Mouse (Mus musculus): ENCODE measurements around the gene Olfr1386. TPM values are rescaled to one million over a fixed set of nuclear protein-coding genes. Genes with fewer than 3 reads are reported as not detected.

Gene Olfr1386
- polyA plus RNA-seq, 1 experiment from 2014 or later, result 0.18 TPM

DNA sequence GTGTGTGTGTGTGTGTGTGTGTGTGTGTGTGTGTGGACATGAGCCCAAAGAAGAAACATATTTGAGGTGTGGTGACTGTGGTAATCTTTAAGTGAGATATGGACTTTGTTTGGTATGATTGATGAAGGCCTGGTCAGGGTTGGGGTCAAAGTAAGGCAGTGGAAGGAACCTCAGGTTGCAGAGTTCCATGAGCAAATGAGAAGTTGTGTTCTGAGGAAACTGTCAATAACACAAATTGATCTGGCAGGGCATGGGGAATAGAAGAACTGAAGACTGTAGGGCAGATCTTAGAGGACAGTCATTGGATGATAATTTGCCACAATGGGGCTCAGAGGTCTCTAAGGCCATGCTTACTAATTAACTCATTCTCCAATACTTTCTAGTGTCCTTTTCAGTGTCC, 54.5 kb downstream of the Olfr1386 start, which contains the start of gene Olfr1383:
Gene Olfr1383, plus strand, starts transcription at position 301 of the 400 bp plus-strand sequence.
- no peak within 1 kb of the TSS for H3K4me2 ChIP-seq (ENCODE audit: low read depth, low read length)
- H3K27ac ChIP-seq (replicated peaks; ENCODE audit: low read depth, low read length), result no peak within 1 kb of the TSS
- DNase-seq (ENCODE audit: low spot score) (no peak), ATAC-seq (ENCODE audit: low read depth) (no peak)
- H3K4me1 ChIP-seq (ENCODE audit: control insufficient read depth, insufficient read depth, low read length), result no peaks in the 10 kb centered on the region
- no peaks in the 10 kb centered on the region for H3K36me3 ChIP-seq (ENCODE audit: control insufficient read depth, insufficient read depth, low read length)
- no peak within 1 kb of the TSS for H3K9ac ChIP-seq (ENCODE audit: low read depth, low read length)
- H3K9me3 ChIP-seq (ENCODE audit: control insufficient read depth, low read length), result no peaks in the 10 kb centered on the region
- no peak within 1 kb of the TSS for H3K4me3 ChIP-seq (ENCODE audit: low read depth, low read length)
- no peaks in the 10 kb centered on the region for H3K27me3 ChIP-seq (replicated peaks; ENCODE audit: control insufficient read depth, insufficient read depth, low read length)

Other genes starting within 250 kb of the Olfr1386 start
- gene Mgat1, start 220.9 kb upstream of the Olfr1386 start, polyA plus RNA-seq (2014; fragmentation: Nextera tagmentation; extraction: Ambion mirVana), result 66.0 and 67.3 TPM in 2 replicates
- 0.10 TPM in 1 of 2 replicates, not detected in the other for gene Olfr1393, start 186.7 kb upstream of the Olfr1386 start, polyA plus RNA-seq (2014; fragmentation: Nextera tagmentation; extraction: Ambion mirVana)
- 0.07 TPM in 1 of 2 replicates, not detected in the other for gene Olfr1392, start 179.8 kb upstream of the Olfr1386 start, polyA plus RNA-seq (2014; fragmentation: Nextera tagmentation; extraction: Ambion mirVana)
- gene Olfr10, start 160.3 kb upstream of the Olfr1386 start, polyA plus RNA-seq (2014; fragmentation: Nextera tagmentation; extraction: Ambion mirVana), result not detected in 2 replicates
- gene Olfr1391, start 142.3 kb upstream of the Olfr1386 start, polyA plus RNA-seq (2014; fragmentation: Nextera tagmentation; extraction: Ambion mirVana), result not detected in 2 replicates
- not detected in 2 replicates for gene Olfr1390, start 129.9 kb upstream of the Olfr1386 start, polyA plus RNA-seq (2014; fragmentation: Nextera tagmentation; extraction: Ambion mirVana)
- 0.05 TPM in 1 of 2 replicates, not detected in the other for gene Olfr1389, start 42.0 kb upstream of the Olfr1386 start, polyA plus RNA-seq (2014; fragmentation: Nextera tagmentation; extraction: Ambion mirVana)
- gene Olfr1388, start 28.4 kb upstream of the Olfr1386 start, polyA plus RNA-seq (2014; fragmentation: Nextera tagmentation; extraction: Ambion mirVana), result 0.09 and 0.11 TPM in 2 replicates
- 0.07 TPM in 1 of 2 replicates, not detected in the other for gene Olfr1387, start 9.7 kb upstream of the Olfr1386 start, polyA plus RNA-seq (2014; fragmentation: Nextera tagmentation; extraction: Ambion mirVana)
- 0.07 TPM in 1 of 2 replicates, not detected in the other for gene Olfr1385, start 24.0 kb downstream of the Olfr1386 start, polyA plus RNA-seq (2014; fragmentation: Nextera tagmentation; extraction: Ambion mirVana)
- gene Olfr1384, start 41.7 kb downstream of the Olfr1386 start, polyA plus RNA-seq (2014; fragmentation: Nextera tagmentation; extraction: Ambion mirVana), result 0.06 TPM in 1 of 2 replicates, not detected in the other
- not detected in 2 replicates for gene Olfr1383, start 54.6 kb downstream of the Olfr1386 start, polyA plus RNA-seq (2014; fragmentation: Nextera tagmentation; extraction: Ambion mirVana)
- not detected in 2 replicates for gene Olfr1382, start 63.2 kb downstream of the Olfr1386 start, polyA plus RNA-seq (2014; fragmentation: Nextera tagmentation; extraction: Ambion mirVana)
- gene Olfr1381, start 78.4 kb downstream of the Olfr1386 start, polyA plus RNA-seq (2014; fragmentation: Nextera tagmentation; extraction: Ambion mirVana), result not detected in 2 replicates
- gene Olfr1380, start 91.8 kb downstream of the Olfr1386 start, polyA plus RNA-seq (2014; fragmentation: Nextera tagmentation; extraction: Ambion mirVana), result not detected in 2 replicates
- 7.2 and 7.5 TPM in 2 replicates for gene Flt4, start 144.2 kb downstream of the Olfr1386 start, polyA plus RNA-seq (2014; fragmentation: Nextera tagmentation; extraction: Ambion mirVana)
- gene Scgb3a1, start 198.6 kb downstream of the Olfr1386 start, polyA plus RNA-seq (2014; fragmentation: Nextera tagmentation; extraction: Ambion mirVana), result not detected in 2 replicates
- gene Cnot6, start 247.7 kb downstream of the Olfr1386 start, polyA plus RNA-seq (2014; fragmentation: Nextera tagmentation; extraction: Ambion mirVana), result 56.4 and 60.1 TPM in 2 replicates

Measured in embryonic facial prominence, embryonic 14.5 days (tissue).